Mouse (Mus musculus) liver (tissue): ENCODE measurements around the gene Spata31d1b.
A peak's percentile ranks its signal among the peaks of the same experiment; 100 is the strongest.
"Not testable (repeated sequence)": the region's sequence is repeated elsewhere in the genome, so short reads cannot be mapped to it uniquely, and the experiment has no call there.

Experiments
- DNase-seq: peaks from one replicate; pipeline ENCODE4 v3.0.0-alpha.2; 2020; ENCODE audit warnings: mixed read lengths

The Spata31d1b gene

DNA sequence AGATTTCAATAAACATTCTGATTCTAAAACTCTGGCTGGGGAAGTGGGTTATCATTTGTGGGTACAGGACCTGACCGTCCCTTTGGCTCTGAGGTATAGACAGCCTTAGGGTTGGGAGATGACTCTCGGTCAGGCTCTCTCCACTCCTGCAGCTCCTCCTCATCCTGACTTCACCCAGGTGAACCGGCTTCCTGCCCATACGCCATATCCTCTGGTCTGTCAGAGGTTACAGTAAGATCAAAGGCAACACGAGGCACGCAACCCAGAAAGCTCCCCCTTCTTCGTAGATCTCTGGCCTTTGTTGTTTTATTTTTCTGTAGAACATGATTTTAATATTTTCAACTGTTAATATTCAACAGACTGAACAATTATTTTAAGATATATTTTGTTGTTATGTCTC is 16.3 kb upstream of the Spata31d1b start:
- no peak for DNase-seq

DNA sequence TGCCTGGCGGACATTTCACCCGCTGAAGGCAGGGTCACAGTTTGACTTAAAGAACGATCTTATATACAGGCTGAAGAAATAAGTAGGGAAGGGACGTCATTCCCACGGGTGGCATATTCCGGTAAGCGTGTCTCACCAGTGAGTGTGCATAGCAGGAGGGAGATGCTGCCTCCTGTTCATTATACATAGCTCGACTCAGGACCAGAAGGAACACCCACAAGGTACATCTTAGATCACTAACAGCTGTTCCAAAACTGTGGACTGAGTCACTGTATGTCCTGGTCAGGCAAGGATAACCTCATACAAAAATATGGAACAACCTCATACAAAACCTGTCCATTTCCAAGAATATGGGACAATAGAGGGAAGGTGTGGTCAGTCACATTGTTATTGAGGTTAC is 13.0 kb upstream of the Spata31d1b start:
- no peak for DNase-seq

DNA sequence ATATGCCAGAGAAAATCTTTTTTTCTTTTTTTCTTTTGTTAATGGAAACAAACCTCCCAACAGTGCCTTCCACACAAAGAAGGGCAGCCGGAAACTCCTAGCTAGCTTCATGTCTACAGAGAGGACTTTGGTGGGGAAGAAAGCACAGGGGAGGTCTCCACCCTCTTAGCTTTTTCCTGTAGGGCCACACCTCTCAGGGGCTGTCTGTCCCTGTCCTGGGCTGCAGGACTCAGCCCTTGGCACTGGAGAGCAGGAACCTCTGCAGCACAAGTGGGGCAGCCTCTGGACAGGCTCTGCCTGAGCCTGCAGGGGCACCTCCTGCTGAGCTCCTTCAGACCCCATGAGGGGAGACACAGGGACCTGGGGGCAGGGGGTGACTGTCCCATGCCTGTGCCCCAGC is 11.9 kb upstream of the Spata31d1b start:
- not testable (repeated sequence) for DNase-seq

DNA sequence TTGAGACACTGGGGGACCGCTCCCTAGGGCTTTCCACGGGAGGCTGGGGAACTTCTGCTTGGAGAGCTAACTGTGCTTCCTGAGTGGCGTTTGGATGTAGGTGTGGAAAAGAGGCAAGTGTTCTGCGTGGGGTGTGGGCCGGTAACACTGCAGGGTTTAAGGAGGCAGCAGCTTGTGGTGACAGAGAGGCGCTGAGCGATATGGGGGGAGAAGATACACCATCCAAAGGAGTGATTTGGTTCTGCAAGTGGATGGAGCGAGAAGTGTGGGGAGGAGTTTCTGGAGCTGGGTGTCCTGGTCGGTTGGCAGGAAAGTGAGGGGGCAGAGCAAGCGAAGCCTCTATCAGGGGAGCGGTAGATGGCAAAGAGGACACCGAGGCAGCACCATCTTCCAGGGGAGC is 8.6 kb upstream of the Spata31d1b start:
- DNase-seq, result no peak

DNA sequence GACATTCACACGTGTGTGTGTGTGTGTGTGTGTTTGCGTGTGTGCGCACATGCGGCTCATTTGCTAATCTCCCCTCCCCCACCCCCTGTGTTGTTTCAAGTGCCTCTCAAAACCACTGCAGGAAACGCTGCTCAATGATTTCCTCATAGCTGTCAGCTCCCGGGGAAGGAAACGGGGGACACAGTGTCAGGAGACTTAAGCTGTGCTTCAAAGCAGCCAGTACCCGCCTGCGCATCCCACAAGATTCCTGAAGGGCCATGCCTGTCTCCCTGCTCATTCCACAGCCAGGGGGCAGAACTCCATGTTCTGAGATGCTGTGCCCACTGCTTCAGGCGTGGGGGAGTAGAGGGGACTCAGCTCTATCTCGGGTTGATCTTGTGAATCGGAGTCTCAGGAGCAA is 7.5 kb upstream of the Spata31d1b start:
- no peak for DNase-seq

DNA sequence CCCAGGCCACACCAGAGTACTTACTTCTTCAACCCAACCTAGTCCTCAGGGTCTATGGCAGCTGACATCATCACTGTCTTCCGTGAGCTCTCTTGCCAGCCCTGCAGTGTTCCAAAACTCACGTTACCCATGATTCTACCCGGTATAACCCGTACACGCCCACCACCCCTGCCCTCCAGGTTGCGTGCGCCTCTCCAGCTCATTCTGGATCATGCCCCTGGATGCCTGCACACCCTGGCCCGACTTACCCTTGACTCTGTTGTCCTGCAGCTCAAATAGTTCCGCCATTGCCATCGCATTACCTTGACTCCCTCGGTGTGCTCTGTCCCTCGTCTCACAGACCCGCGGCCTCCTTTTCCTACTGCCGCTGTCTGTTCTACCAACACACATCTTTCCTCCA is 1.9 kb upstream of the Spata31d1b start, which contains the start of gene Spata31d1a:
Gene Spata31d1a (minus strand): TSS at position 101 of the 400 bp plus-strand sequence.
- no peak for DNase-seq

DNA sequence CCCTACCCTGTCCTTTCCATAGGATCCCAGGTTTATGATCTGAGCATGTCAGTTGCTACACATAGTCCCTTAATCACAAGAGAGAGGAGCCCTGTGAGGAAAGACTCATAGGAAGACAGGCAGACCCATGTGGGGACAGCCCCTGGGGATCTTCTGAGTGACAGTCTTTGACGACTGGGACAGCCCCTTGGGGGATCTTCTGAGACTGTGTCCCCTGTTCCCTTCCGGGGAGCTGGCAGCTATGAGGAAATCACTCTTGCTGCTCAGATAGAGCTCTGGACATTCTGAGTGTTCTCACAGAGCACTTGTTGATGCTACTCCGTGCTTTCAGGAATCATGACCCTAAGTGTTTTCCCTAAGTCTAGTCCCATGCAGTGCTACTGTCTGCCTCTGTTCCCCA is 1.6 kb downstream of the Spata31d1b start:
- no peak for DNase-seq

DNA sequence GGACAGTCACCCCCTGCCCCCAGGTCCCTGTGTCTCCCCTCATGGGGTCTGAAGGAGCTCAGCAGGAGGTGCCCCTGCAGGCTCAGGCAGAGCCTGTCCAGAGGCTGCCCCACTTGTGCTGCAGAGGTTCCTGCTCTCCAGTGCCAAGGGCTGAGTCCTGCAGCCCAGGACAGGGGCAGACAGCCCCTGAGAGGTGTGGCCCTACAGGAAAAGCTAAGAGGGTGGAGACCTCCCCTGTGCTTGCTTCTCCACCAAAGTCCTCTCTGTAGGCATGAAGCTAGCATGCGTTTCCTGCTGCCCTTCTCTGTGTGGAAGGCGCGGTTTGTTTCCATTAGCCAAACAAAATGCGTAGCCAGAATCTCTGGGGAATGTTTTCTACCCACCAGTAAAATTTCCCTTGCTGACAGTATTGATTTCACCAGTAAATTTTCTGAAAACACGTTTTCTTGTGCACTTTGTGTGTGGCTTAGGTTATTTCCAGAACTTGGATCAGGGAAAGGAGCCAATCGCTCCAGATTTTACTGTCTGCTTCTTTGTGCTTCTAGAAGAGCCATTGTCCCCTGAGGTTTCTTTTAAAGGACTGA is 6.9 kb downstream of the Spata31d1b start:
- DNase-seq, result peak; percentile 23

DNA sequence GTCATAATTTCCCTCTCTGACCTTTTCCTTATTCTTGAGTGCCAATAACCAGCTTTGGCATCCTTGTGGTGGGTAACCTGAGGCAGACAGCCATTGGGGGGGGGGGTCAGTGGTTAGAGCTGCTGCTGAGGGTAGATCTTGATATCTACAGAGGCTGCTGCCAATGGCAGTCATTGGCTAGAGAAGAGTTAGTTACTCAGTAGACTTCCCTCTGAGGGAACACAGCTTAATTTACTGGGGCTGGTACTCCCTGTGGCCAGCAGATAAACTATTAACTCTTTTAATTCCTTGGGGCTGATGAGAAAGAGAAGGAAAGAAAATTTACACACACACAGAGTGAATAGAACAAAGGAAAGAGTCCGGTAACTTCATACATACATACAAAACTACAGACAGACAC is 7.4 kb downstream of the Spata31d1b start:
- peak; percentile 25 for DNase-seq

DNA sequence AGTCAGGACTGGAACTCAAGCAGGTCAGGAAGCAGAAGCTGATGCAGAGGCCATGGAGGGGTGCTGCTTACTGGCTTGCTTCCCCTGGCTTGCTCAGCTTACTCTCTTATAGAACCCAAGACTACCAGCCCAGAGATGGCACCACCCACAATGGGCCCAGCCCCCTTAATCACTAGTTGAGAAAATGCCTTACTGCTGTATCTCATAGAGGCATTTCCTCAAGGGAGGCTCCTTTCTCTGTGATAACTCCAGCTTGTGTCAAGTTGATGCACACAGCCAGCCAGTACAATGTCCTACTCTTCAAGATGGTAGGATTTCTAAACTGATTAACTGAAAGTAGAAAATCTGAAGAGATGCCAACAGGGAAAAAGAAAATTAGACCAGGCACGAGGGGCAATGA is 10.0 kb downstream of the Spata31d1b start:
- DNase-seq, result peak; percentile 42

DNA sequence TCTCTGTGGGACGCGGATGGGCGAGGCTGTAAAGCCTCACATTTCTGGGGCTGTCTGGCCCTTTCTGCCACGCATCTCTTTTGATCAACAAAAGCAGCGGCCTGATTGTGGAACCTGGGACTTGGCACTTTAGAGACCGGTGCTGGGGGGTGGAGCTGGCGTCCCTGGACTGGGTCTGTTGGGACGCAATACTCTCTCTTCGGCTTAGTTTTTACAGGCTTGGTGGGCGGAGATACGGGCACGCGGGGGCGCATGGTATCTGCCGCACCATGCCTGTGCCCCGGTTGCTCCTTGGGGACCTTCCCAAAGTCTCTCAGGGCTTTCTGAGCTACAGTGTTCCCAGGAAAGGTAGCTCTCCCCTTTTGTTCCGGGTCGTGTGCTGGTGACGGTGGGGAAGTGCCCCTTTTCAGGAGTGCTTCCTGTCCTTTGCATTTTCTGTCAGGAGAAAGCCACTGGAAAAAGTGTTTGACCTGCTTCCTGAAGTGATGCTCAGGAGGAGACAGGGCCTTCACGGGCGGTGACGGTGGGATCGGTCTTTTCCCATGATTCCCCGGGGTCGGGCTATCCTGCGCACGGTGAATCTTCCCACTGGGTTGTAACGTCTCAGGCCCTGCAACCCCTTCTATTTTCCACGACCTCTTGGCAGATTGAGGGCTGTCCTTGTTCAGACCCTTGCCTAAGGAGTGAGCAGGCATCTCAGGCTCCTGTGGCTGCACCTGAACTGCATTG is 14.2 kb downstream of the Spata31d1b start:
- no peak for DNase-seq

DNA sequence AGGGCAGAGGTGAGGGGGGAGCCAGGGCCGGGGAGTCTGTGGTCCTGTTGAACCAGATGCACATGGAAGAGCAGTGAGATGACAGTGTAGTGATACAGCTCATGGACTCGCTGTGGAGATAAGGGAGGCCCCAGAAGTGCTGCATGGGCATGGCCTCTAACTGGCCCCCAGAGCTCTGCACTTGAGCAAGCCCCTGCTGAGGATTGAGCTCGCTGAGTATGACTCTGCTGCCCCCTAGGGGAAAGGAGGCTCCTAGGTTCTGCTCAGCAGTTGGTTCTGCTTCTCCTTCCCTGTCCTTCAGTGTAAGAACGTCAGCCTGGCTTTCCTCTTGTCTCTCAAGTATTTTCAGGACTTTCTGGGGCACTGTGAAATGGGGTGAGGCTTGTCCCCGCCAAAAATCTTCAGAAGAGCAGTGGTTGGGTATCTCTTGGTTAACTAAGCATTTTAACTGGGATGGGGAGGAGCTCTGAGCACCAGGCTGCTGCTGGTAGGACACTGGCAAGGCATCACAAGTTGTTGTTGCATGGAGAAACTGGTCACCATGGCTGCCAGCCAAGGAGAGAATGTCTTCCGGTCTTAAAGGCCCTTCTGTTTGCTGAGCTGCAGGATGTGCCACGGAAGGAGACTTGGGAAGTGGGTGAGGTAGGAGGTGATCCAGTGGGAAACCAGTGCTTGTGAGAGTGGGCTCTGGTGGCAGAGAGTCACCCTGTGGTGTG is 16.5 kb downstream of the Spata31d1b start:
- peak; percentile 87 for DNase-seq

DNA sequence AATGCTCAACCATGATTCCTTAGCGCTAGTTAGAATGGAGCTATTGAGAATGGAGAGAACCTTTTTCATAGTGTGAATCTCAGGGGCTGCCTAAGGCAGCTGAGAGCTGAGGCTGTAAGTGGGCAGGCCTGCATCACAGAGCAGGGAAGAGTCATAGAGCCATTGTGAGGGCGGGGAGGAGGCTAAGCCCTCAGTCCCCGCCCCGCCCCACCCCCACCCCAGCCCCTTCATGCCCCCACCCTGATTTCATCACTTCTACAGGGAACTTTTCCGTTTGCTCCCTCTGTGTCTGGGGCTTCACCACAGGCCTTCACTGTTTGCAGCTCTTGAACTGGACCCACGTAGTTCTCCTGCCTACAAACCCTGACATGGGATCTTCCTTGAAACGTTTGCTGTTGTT is 19.6 kb downstream of the Spata31d1b start, which contains the start of gene Spata31d1d:
Gene Spata31d1d (minus strand): TSS at position 101 of the 400 bp plus-strand sequence.
- peak; percentile 40 for DNase-seq

DNA sequence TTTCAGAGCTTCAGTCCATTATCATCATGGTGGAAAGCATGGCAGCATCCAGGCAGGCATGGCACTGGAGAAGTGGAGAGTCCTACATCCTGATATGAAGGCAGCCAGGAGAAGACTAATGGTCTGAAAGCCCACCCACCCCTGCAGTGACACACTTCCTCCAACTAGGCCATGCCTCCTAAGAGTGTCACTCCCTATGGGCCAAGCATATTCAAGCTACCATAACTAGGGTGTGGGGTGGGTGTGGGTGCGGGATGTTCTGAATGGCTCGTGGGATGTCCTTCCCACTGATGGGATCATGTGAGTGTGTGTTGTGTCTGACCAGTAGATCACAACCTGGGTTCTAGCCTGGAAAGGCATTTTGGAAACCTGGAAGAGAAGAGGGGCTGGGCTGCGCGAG is 21.9 kb downstream of the Spata31d1b start:
- no peak for DNase-seq

DNA sequence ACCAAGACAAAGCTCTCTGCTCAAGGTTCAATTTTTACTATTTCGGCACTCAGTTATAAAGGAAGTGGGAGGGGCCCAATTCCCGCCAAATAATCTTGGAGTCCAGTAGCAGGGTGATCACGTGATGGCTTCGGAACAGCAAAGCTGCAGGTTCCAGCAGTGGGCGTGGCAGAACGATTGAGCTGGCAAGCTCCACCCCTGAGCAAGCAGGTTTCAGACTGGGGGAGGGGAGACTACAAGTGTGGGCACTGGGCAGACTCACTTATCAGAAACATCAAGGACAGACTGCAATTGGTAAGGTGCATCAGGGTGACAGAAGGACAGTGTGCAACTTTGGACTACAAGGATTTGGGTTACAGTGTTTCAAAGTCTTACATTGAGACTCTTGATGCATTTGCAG is 22.3 kb downstream of the Spata31d1b start:
- DNase-seq, result peak; percentile 68

DNA sequence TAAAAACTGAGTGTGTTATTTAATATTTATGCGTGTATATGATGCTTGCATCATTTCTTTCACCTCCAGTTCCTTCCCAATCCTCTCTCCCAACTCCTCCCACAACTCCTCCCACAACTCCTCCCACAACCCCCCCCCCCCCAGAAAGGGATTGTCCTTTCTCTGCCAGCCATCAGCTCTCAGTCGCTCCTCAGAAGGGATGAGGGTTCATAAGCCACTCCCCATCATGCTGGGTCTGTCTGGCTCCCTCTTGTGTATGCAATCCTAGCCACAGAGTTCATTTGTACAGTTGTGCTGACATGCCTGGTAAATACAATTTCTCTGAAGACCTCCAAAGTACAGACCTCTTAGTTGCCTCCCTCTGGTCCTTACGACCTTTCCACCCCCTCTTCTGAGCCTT is 23.1 kb downstream of the Spata31d1b start:
- peak; percentile 79 for DNase-seq

DNA sequence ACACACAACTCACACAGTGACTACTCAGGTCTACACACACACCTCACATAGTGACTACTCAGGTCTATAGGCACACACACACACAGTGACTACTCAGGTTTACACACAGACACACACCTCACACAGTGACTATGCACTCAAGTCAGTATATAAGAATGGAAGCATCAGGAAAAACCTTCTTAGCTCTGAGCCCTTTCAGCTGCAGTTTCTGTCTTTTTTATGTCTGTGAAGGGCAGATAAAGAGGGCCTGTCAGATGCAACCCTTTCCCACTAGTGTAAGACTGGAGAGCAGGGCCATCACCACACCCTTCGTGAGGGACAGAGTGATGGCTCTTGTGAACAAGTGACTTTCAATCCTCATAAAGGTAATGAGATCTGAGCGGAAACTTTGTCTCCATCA is 26.4 kb downstream of the Spata31d1b start:
- peak; percentile 82 for DNase-seq

DNA sequence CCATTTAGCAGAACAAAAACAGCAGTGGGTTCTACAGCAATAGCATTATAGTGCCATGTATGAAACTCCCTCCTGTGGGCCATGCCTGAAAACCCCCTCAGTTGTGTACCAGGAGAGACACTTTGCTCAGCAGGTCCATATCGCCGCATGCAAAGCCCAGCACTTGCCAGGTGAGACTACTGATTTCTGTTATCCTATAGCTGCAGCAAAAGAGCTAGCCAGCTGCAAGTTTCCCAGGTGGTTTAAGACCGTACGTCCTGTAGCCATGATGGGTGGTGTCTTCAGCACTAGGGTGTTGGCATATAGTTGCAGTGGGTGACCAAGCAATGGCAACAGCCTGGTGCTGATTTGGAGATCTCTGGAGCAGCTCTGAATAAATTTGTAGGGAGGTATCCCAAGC is 27.3 kb downstream of the Spata31d1b start:
- peak; percentile 77 for DNase-seq

DNA sequence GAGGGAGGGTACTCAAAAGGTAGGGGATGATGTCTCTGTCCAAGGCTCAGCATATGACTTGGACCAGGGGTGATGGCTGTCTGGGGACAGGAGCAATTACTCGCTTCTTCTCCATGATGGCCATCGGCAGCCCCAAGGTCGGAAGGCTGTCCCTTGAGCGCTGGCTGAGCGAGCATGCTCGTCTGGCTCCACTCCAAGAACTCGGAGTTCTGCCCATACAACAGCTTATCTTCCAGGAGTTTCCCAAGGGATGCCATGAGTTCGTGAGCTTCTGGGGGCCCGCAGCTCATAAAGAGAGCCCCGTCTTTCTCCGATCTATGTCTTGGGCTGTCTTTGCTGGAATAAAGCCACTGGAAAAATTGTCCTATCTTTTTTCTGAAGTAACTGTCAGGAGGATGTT is 29.0 kb downstream of the Spata31d1b start:
- DNase-seq, result no peak

DNA sequence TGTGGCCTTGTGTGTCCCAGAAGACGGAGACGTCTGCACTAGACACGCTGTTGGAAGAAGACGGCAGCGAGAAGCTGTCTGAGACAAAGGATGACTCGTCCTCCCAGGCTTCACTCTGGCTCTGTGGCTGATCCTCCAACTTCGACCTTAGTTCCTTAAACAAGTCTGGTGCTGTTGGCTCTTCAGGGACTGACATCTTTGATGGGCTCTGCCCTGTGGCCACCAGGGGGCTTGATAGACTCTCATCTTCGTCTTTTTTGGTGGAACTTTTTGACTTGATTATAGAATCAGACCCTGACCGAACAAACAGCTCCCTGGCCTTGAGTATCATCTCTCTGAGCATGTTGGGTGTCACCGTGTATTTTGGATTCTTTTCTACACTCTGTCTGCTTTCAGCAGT is 29.6 kb downstream of the Spata31d1b start:
- peak; percentile 55 for DNase-seq

DNA sequence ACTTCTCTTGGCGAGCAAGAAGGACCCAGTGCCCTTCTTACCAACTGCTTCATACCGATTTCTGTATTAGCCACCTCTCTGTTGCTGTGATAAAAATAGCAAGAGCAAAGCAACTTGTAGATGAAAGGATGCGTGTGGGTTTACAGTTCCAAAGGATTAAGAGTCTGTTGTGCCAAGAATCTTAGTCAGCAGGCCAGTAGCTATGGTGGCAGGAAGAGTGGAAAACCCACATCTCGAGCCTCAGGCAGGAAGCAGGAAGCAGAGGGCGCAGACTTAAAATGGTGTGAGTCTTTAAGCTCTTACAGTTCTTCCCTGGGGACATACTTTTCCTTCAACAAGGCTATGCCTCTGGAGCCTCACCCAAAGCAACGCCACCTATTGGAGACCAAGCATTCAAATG is 33.4 kb downstream of the Spata31d1b start:
- no peak for DNase-seq

DNA sequence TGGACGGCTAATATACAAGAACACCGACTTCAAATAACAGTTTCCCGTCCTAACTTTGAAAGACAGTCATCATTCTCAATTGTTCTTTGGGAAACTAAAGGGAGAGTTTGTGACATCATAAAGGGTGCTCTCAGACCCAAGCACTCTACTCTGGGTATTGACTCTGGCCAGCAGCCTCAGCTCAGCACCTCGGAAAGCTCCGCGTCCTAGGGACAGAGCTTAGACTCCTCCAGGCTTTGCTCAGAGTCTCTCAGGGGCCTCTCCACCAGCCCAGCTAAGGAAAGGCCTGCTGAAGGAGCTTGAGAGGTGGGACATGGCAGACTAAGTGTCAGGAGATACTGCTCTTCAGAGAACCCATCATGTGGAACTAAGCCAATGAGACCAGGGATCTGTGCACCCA is 34.1 kb downstream of the Spata31d1b start:
- DNase-seq, result no peak

DNA sequence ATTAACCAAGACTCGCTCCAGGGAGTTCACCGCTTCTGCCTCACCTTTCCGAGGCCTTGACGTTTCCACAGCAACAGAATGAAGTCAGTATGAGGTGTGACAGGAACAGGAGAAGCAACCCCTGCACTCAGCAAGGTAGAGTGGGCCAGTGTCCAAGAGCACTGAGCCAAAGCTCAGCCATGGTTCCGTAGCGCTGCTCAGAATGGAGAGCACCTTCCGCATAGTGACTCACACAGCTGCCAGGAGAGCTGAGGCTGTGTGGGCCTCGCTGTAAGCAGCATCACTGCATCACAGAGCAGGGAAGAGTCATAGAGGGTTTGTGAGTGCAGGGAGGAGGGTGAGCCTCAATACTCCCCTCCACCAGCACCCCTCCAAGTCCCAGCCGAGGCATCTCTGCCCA is 34.6 kb downstream of the Spata31d1b start, which contains the start of gene 1700014D04Rik:
Gene 1700014D04Rik (minus strand): TSS at position 42 of the 400 bp plus-strand sequence.
- DNase-seq, result no peak

DNA sequence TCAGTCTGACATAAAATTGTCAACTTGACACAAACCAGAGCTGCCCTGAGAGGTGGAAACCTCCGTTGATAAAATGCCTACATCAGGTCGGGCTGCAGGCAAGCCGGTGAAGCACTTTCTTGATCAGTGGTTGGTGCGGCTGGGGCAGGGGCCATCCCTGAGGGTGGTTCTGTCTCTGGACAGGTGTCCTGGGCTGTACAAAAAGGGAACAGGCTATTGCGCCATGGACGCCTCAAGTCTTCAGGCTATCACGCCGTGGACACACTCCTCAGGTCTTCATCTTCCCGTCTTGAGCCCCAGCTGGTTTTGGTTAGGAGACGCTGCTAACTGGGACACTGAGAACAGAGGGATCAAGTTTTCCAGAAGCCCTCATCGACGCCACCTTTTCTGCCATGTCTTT is 38.2 kb downstream of the Spata31d1b start:
- no peak for DNase-seq
